ENCODE assay signal across 8 mouse cellular contexts in genomic region chr17:46855328-46856106, GRCm38 (mm10). TPM values are rescaled to one million over a fixed set of nuclear protein-coding genes. Genes with fewer than 3 reads are reported as not detected.
DNase-seq lines count a peak whose midpoint lies in the region; ATAC-seq and TF ChIP-seq lines count a peak whose summit lies in the region.

No protein-coding gene starts in this region.

- H3K4me3 ChIP-seq in heart, embryonic 15.5 days: peak overlapping the region; percentile 98
- peak overlapping the region; percentile 100 for H3K4me3 ChIP-seq in liver, adult 2 months (ENCODE audit: insufficient read depth, low read depth, low read length)
- peak overlapping the region; percentile 93 for H3K4me3 ChIP-seq in olfactory bulb, adult 2 months (ENCODE audit: insufficient read depth, low read depth, low read length)

- TF ChIP-seq CTCF in liver, adult 2 months (IDR thresholded peaks at IDR 0.05; ENCODE audit: low read depth, low read length): no peak
- no peak for TF ChIP-seq CTCF in olfactory bulb, adult 2 months (IDR thresholded peaks at IDR 0.05; ENCODE audit: insufficient read depth, low read depth, low read length)

- peak; percentile 43 for DNase-seq in kidney, adult 18-20 months
- DNase-seq in kidney, adult 8-10 months: no peak
- peak; percentile 55 for DNase-seq in adipocyte (ENCODE audit: low spot score)
- no peak for DNase-seq in liver, adult 2 months (ENCODE audit: extremely low read depth, low read depth, low spot score)
- DNase-seq in gastrocnemius, adult 18-20 months (ENCODE audit: low spot score): no peak
- DNase-seq in layer of hippocampus, adult 9-11 months: no peak

- no peaks in the 10 kb centered on the region for H3K9me3 ChIP-seq in heart, embryonic 15.5 days (replicated peaks)

- H3K27me3 ChIP-seq in heart, embryonic 15.5 days: no peaks in the 10 kb centered on the region
- no peaks in the 10 kb centered on the region for H3K27me3 ChIP-seq in liver, adult 2 months (ENCODE audit: control insufficient read depth, insufficient read depth, low read length)

- peak overlapping the region; percentile 100 for H3K9ac ChIP-seq in heart, embryonic 15.5 days
- peak overlapping the region; percentile 21; the same call in 1 of the 2 replicates for H3K9ac ChIP-seq in liver, adult 2 months (ENCODE audit: low read depth, low read length)

- peaks cover 34% of the 10 kb centered on the region for H3K4me1 ChIP-seq in heart, embryonic 15.5 days (replicated peaks)
- peaks cover 8% of the 10 kb centered on the region for H3K4me1 ChIP-seq in liver, adult 2 months (ENCODE audit: control insufficient read depth, insufficient read depth, low read length)
- peaks cover 11% of the 10 kb centered on the region for H3K4me1 ChIP-seq in olfactory bulb, adult 2 months (ENCODE audit: control insufficient read depth, insufficient read depth, low read length)

- WGBS in heart, embryonic 15.5 days: 45% methylated on average over 15 of the region's 15 CpGs
- WGBS in liver, adult 2 months: 33% methylated on average over 15 of the region's 15 CpGs
- WGBS in olfactory bulb, adult 2 months: 16% methylated on average over 15 of the region's 15 CpGs

- no peak for TF ChIP-seq POLR2A in liver, adult 2 months (IDR thresholded peaks at IDR 0.05; ENCODE audit: extremely low read depth, insufficient read depth, low read length)
- no peak for TF ChIP-seq POLR2A in olfactory bulb, adult 2 months (IDR thresholded peaks at IDR 0.05; ENCODE audit: insufficient read depth, low read depth, low read length)

- H3K27ac ChIP-seq in heart, embryonic 15.5 days: peak overlapping the region; percentile 100
- peak overlapping the region; percentile 100 for H3K27ac ChIP-seq in liver, adult 2 months (replicated peaks; ENCODE audit: insufficient read depth, low read depth, low read length)
- peak overlapping the region; percentile 99 for H3K27ac ChIP-seq in olfactory bulb, adult 2 months (ENCODE audit: insufficient read depth, low read depth, low read length)

- peak overlapping the region; percentile 69 for H3K4me2 ChIP-seq in heart, embryonic 15.5 days

- H3K79me2 ChIP-seq in liver, adult 2 months (ENCODE audit: control insufficient read depth, insufficient read depth, low read length): peaks cover 14% of the 10 kb centered on the region; the same call in 1 of the 2 replicates

- no peaks in the 10 kb centered on the region for H3K36me3 ChIP-seq in heart, embryonic 15.5 days
- H3K36me3 ChIP-seq in liver, adult 2 months (ENCODE audit: control insufficient read depth, insufficient read depth, low read length): no peaks in the 10 kb centered on the region

- ATAC-seq in heart, embryonic 15.5 days (replicated peaks; ENCODE audit: insufficient number of reproducible peaks, insufficient read depth, low FRiP score, low read depth): no peak

RNA-seq across cellular contexts. Expression of gene Bicral, which starts 2.8 kb away (rescaled TPM):
- polyA plus RNA-seq in heart, embryonic 15.5 days (2015; fragmentation: Nextera tagmentation; extraction: Ambion mirVana): 3.2 and 3.9 TPM in 2 replicates
- total RNA-seq in liver, adult 2 months (2014; rRNA removed): 7.9 and 13.5 TPM in 2 replicates
- 3.2 and 3.9 TPM in 2 replicates for polyA plus RNA-seq in liver, adult 2 months (2012; rRNA removed)
- not detected in 2 replicates for polyA plus RNA-seq in olfactory bulb, adult 2 months (2012; ENCODE audit: insufficient read depth, insufficient read length, low replicate concordance, missing spikeins)
- 10 to 100 TPM in 1 of 2 experiments, 1 to 10 TPM in 1; 9.3 to 13.7 TPM for total RNA-seq in gastrocnemius, adult 18-20 months (2021)

RNA-seq across cellular contexts. Expression of gene Tbcc, which starts 35.0 kb away (rescaled TPM):
- 41.9 and 43.8 TPM in 2 replicates for polyA plus RNA-seq in heart, embryonic 15.5 days (2015; fragmentation: Nextera tagmentation; extraction: Ambion mirVana)
- 8.5 and 10.0 TPM in 2 replicates for total RNA-seq in liver, adult 2 months (2014; rRNA removed)
- polyA plus RNA-seq in liver, adult 2 months (2012; rRNA removed): 16.0 and 17.0 TPM in 2 replicates
- polyA plus RNA-seq in olfactory bulb, adult 2 months (2012; ENCODE audit: insufficient read depth, insufficient read length, low replicate concordance, missing spikeins): not detected in 2 replicates
- total RNA-seq in gastrocnemius, adult 18-20 months (2021): 1 to 10 TPM; 7.1 to 7.4 TPM

RNA-seq across cellular contexts. Expression of gene Prph2, which starts 54.7 kb away (rescaled TPM):
- not detected in 2 replicates for polyA plus RNA-seq in heart, embryonic 15.5 days (2015; fragmentation: Nextera tagmentation; extraction: Ambion mirVana)
- total RNA-seq in liver, adult 2 months (2014; rRNA removed): not detected in 2 replicates
- polyA plus RNA-seq in liver, adult 2 months (2012; rRNA removed): 0.02 TPM in 1 of 2 replicates, not detected in the other
- not detected in 2 replicates for polyA plus RNA-seq in olfactory bulb, adult 2 months (2012; ENCODE audit: insufficient read depth, insufficient read length, low replicate concordance, missing spikeins)
- not detected for total RNA-seq in gastrocnemius, adult 18-20 months (2021)

Comparison
In these comparisons a context has a peak if more than half of its experiments do, and no peak if none do; other contexts are left out.
1. DNase-seq: peak in kidney, adult 18-20 months (single experiment) and adipocyte (single experiment); none in kidney, adult 8-10 months (0 of 2), liver, adult 2 months (single experiment), gastrocnemius, adult 18-20 months (single experiment) and layer of hippocampus, adult 9-11 months (single experiment).
2. RNA of gene Tbcc, which starts 35.0 kb away (polyA plus RNA-seq): 41.9 to 43.8 TPM in heart, embryonic 15.5 days and 16.0 to 17.0 TPM in liver, adult 2 months; not detected in olfactory bulb, adult 2 months; every median in the first group is over 10 times any median in the second.
3. Peak in every context shown above with its lines, with median percentiles within 50 percentile points of each other: H3K27ac ChIP-seq and H3K4me3 ChIP-seq.